Mouse (Mus musculus): ENCODE measurements around the gene Sash3. TPM values are rescaled to one million over a fixed set of nuclear protein-coding genes. Genes with fewer than 3 reads are reported as not detected.

Sash3 gene
- polyA plus RNA-seq, 1 experiment from 2014 or later = 0.67 TPM

DNA sequence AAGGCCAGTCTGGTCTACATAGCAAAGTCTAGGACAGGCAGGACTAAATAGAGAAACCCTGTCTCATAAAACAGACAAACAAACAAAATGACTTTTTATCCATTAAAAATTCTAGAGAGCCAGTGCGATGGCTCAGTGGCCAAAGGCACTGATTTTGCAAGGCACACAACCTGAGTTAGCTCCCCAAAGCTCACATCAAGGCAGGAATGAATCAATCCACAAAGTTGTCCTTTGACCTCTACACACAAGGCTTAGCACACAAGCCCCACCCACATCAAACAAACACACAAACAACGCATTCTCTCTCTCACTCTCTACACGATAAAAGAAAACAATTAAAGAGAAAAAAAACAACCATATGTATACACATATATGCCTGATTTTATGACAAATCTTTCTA, 38.5 kb downstream of the Sash3 start:
- Histone ChIP-seq H3K9ac (ENCODE audit: low read length) (no peak overlapping the region), H3K27me3 (ENCODE audit: control insufficient read depth, insufficient read depth, low read length) (no peaks in the 10 kb centered on the region), H3K4me1 (replicated peaks; ENCODE audit: control insufficient read depth, insufficient read depth, low read length) (no peaks in the 10 kb centered on the region), H3K9me3 (ENCODE audit: control insufficient read depth, low read length) (no peaks in the 10 kb centered on the region), H3K27ac (ENCODE audit: low read depth, low read length) (no peak overlapping the region), H3K4me3 (ENCODE audit: low read depth, low read length) (no peak overlapping the region), H3K4me2 (ENCODE audit: low read depth, low read length, severe bottlenecking) (no peak overlapping the region), H3K36me3 (ENCODE audit: control insufficient read depth, insufficient read depth, low read length) (no peaks in the 10 kb centered on the region)
- 80% methylated on average over 3 of the region's 3 CpGs for WGBS
- DNase-seq (ENCODE audit: low spot score) = no peak
- ATAC-seq (replicated peaks; ENCODE audit: low FRiP score) = no peak

- Histone ChIP-seq H3K36me3 (ENCODE audit: control insufficient read depth, insufficient read depth, low read length) (no peaks in the 10 kb centered on the region), H3K9me3 (ENCODE audit: control insufficient read depth, low read length) (no peaks in the 10 kb centered on the region), H3K4me3 (ENCODE audit: low read depth, low read length) (no peak overlapping the region), H3K9ac (ENCODE audit: low read length) (no peak overlapping the region), H3K27me3 (ENCODE audit: control insufficient read depth, insufficient read depth, low read length) (no peaks in the 10 kb centered on the region), H3K4me2 (ENCODE audit: low read depth, low read length, severe bottlenecking) (no peak overlapping the region), H3K27ac (ENCODE audit: low read depth, low read length) (no peak overlapping the region), H3K4me1 (replicated peaks; ENCODE audit: control insufficient read depth, insufficient read depth, low read length) (no peaks in the 10 kb centered on the region)
- DNase-seq (ENCODE audit: low spot score) = no peak
- no peak for ATAC-seq (replicated peaks; ENCODE audit: low FRiP score)
- WGBS = 88% methylated on average over 6 of the region's 6 CpGs
Observed at GRCm38 (mm10) chrX:48191261-48191660, 45.0 kb downstream of the Sash3 start.

DNA sequence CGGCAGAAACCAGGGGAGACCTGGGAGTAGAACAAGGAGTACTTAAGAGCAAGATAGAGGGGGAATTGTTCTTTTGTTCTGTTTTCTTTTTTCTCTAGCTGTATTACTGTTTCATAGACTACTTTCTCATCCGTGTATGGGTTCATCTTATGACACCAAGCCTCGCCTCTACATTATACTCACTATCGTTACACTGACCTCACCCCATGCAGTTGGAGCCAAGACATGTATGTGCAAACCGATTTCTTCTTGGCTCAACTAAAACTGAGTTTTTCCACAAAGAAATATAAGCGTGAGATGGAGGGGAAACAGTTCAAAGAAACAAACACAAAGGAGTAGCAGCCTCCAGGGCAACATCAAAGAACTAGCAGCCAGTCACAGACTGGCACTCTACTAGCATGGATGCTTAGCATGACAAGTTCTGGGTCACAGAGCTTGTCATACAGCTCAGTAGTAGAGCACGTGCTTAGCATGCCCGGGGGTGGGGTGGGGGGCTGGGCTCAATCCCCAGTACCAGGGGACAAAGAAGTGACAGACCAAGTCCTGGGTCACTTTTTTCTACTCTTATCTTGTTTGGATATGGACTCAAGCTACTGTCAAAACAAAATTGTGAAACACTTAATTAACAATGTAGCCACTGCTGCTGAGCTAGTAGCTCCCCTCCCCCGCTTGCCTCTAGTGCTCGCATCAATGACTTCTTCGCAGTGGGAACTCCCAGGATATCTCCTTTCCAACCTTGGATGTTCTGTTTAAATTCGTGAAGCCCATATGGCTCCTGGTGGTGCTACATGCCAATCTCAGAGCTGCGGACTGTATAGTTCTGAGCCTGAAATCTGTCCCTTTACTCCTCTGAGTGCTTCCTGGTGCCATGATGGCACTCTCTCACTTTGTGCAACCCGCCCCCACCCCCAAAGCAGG, 47.3 kb downstream of the Sash3 start:
- Histone ChIP-seq H3K36me3 (ENCODE audit: control insufficient read depth, insufficient read depth, low read length) (no peaks in the 10 kb centered on the region), H3K27me3 (ENCODE audit: control insufficient read depth, insufficient read depth, low read length) (no peaks in the 10 kb centered on the region), H3K4me1 (replicated peaks; ENCODE audit: control insufficient read depth, insufficient read depth, low read length) (no peaks in the 10 kb centered on the region), H3K27ac (ENCODE audit: low read depth, low read length) (no peak overlapping the region), H3K4me3 (ENCODE audit: low read depth, low read length) (no peak overlapping the region), H3K4me2 (ENCODE audit: low read depth, low read length, severe bottlenecking) (no peak overlapping the region), H3K9me3 (ENCODE audit: control insufficient read depth, low read length) (no peaks in the 10 kb centered on the region), H3K9ac (ENCODE audit: low read length) (no peak overlapping the region)
- WGBS = 67% methylated on average over 14 of the region's 14 CpGs
- DNase-seq (ENCODE audit: low spot score) (no peak), ATAC-seq (replicated peaks; ENCODE audit: low FRiP score) (0 out of 2 replicates have a peak, but pooled peaks have one; percentile 51)

DNA sequence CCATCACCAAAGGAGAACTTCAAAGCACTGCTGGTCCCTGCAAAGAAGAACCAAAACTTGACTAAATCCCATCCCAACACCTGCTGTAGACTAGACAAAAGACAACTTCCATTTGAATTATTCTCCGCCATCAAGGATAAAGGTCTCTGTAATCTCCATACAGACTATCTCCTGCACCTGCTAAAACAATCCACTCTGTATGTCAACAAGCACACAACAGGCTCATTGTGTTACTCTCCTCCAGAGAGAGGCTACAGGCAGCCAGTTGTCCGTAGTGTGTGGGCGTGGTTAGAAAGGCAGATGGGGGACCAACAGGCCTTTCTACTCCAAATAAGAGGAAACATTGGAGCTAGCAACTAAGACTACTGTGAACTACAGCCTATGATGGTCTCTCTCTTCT, 51.6 kb downstream of the Sash3 start:
- no peak for DNase-seq (ENCODE audit: low spot score)
- no peaks in the 10 kb centered on the region for H3K36me3 ChIP-seq (ENCODE audit: control insufficient read depth, insufficient read depth, low read length)
- H3K4me2 ChIP-seq (ENCODE audit: low read depth, low read length, severe bottlenecking) = no peak overlapping the region
- no peaks in the 10 kb centered on the region for H3K9me3 ChIP-seq (ENCODE audit: control insufficient read depth, low read length)
- H3K4me1 ChIP-seq (replicated peaks; ENCODE audit: control insufficient read depth, insufficient read depth, low read length) = no peaks in the 10 kb centered on the region
- H3K27ac ChIP-seq (ENCODE audit: low read depth, low read length) = no peak overlapping the region
- no peak overlapping the region for H3K9ac ChIP-seq (ENCODE audit: low read length)
- no peak overlapping the region for H3K4me3 ChIP-seq (ENCODE audit: low read depth, low read length)
- no peak for ATAC-seq (replicated peaks; ENCODE audit: low FRiP score)
- 77% methylated on average over 3 of the region's 3 CpGs for WGBS
- H3K27me3 ChIP-seq (ENCODE audit: control insufficient read depth, insufficient read depth, low read length) = no peaks in the 10 kb centered on the region

DNA sequence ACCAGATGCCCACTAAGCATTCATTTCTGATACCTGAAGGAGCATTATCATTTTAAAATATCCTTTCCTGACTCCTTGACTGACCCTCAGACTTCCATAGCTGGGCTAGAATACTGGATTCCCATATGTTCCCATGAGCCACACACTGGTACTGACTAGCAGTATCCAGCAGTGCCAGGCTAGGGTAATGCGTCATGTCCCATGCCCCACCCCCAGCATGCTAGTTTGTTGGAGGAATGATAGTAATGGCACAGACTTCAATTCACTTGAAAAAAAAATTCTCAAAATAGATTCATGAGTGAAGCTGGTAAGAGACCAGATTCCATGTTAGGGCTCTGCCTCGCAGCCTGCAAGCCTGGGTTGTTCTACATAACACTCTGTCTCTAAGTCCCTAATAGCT, 52.8 kb downstream of the Sash3 start:
- H3K4me2 ChIP-seq (ENCODE audit: low read depth, low read length, severe bottlenecking) = no peak overlapping the region
- WGBS = 93% methylated on average over 2 of the region's 2 CpGs
- no peak for ATAC-seq (replicated peaks; ENCODE audit: low FRiP score)

GRCm38 (mm10) chrX:48200699-48201098, 54.5 kb downstream of the Sash3 start:
- H3K36me3 ChIP-seq (ENCODE audit: control insufficient read depth, insufficient read depth, low read length) = no peaks in the 10 kb centered on the region
- no peaks in the 10 kb centered on the region for H3K27me3 ChIP-seq (ENCODE audit: control insufficient read depth, insufficient read depth, low read length)
- no peak overlapping the region for H3K4me2 ChIP-seq (ENCODE audit: low read depth, low read length, severe bottlenecking)
- WGBS = 81% methylated on average over 3 of the region's 3 CpGs
- no peak overlapping the region for H3K4me3 ChIP-seq (ENCODE audit: low read depth, low read length)
- no peaks in the 10 kb centered on the region for H3K9me3 ChIP-seq (ENCODE audit: control insufficient read depth, low read length)
- no peak for ATAC-seq (replicated peaks; ENCODE audit: low FRiP score)
- no peak overlapping the region for H3K27ac ChIP-seq (ENCODE audit: low read depth, low read length)
- DNase-seq (ENCODE audit: low spot score) = no peak
- H3K4me1 ChIP-seq (replicated peaks; ENCODE audit: control insufficient read depth, insufficient read depth, low read length) = no peaks in the 10 kb centered on the region
- H3K9ac ChIP-seq (ENCODE audit: low read length) = no peak overlapping the region

More for the DNA sequence above, 52.8 kb downstream of the Sash3 start:
- Histone ChIP-seq H3K4me1 (replicated peaks; ENCODE audit: control insufficient read depth, insufficient read depth, low read length) (no peaks in the 10 kb centered on the region), H3K27ac (ENCODE audit: low read depth, low read length) (no peak overlapping the region), H3K4me3 (ENCODE audit: low read depth, low read length) (no peak overlapping the region), H3K9ac (ENCODE audit: low read length) (no peak overlapping the region), H3K9me3 (ENCODE audit: control insufficient read depth, low read length) (no peaks in the 10 kb centered on the region), H3K36me3 (ENCODE audit: control insufficient read depth, insufficient read depth, low read length) (no peaks in the 10 kb centered on the region), H3K27me3 (ENCODE audit: control insufficient read depth, insufficient read depth, low read length) (no peaks in the 10 kb centered on the region)
- no peak for DNase-seq (ENCODE audit: low spot score)

DNA sequence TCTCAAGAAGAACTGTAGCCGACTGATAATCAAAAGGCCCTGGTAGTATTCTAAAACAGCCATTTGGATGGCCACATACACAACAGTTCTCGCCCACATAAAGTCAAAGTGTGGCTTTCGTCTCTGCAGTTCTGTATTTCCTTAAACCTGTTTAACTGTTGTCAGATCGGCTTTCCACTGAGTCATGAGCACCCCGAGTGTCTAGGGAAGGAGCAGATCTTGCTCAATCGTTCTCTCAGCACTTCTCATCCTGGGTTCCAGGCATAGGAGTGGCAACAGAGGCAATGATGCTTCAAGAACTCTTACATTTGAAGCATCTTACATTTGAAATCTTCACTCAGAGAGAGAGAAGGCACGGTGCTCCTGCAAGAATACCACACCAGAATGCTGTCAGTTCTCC, 55.7 kb downstream of the Sash3 start:
- Histone ChIP-seq H3K27ac (ENCODE audit: low read depth, low read length) (no peak overlapping the region), H3K4me3 (ENCODE audit: low read depth, low read length) (no peak overlapping the region), H3K4me1 (replicated peaks; ENCODE audit: control insufficient read depth, insufficient read depth, low read length) (no peaks in the 10 kb centered on the region), H3K27me3 (ENCODE audit: control insufficient read depth, insufficient read depth, low read length) (no peaks in the 10 kb centered on the region), H3K4me2 (ENCODE audit: low read depth, low read length, severe bottlenecking) (no peak overlapping the region), H3K9ac (ENCODE audit: low read length) (no peak overlapping the region), H3K36me3 (ENCODE audit: control insufficient read depth, insufficient read depth, low read length) (no peaks in the 10 kb centered on the region), H3K9me3 (ENCODE audit: control insufficient read depth, low read length) (no peaks in the 10 kb centered on the region)
- DNase-seq (ENCODE audit: low spot score) (no peak), ATAC-seq (replicated peaks; ENCODE audit: low FRiP score) (no peak)
- 86% methylated on average over 7 of the region's 7 CpGs for WGBS

DNA sequence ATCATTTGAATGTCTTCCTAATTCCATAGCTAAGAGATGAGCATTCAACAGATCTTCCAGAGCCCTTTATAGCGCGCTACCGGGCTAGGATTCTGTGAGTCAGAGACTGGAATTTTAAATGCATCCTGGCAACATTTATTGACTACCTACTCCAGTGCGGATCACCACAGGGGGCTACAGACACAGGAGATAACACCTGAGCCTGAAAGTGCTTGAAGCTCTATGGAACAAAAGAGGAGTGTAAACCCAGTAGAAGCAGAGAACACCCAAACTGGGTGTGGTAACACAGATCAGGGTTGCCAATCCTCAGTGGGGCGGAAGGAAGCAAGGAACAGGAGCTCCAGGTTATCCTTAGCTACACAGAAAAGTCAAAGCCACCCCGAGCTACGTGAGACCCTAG, 56.2 kb downstream of the Sash3 start:
- no peaks in the 10 kb centered on the region for H3K9me3 ChIP-seq (ENCODE audit: control insufficient read depth, low read length)
- DNase-seq (ENCODE audit: low spot score) = no peak
- H3K4me1 ChIP-seq (replicated peaks; ENCODE audit: control insufficient read depth, insufficient read depth, low read length) = no peaks in the 10 kb centered on the region
- ATAC-seq (replicated peaks; ENCODE audit: low FRiP score) = no peak
- no peaks in the 10 kb centered on the region for H3K27me3 ChIP-seq (ENCODE audit: control insufficient read depth, insufficient read depth, low read length)
- H3K27ac ChIP-seq (ENCODE audit: low read depth, low read length) = no peak overlapping the region
- 89% methylated on average over 7 of the region's 7 CpGs for WGBS
- H3K36me3 ChIP-seq (ENCODE audit: control insufficient read depth, insufficient read depth, low read length) = no peaks in the 10 kb centered on the region
- H3K4me3 ChIP-seq (ENCODE audit: low read depth, low read length) = no peak overlapping the region
- no peak overlapping the region for H3K9ac ChIP-seq (ENCODE audit: low read length)
- H3K4me2 ChIP-seq (ENCODE audit: low read depth, low read length, severe bottlenecking) = no peak overlapping the region

DNA sequence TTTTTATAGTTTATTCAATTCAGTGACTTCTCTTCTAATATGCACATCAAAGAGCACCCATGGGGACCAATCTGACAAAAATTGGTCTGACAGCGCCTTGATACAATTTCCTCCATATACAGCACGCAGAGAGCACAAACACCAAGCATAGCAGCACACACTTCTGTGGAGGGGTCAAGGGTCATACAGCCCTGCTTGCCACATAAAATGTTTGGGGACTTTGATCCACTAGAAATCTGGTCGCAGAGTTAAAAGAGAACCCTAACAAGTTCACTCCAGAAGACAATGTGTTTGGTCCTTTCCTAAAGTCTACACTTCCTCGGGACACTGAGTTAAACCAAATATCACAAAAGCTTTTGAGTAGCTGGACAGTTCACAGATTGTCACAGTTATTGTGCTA, 56.8 kb downstream of the Sash3 start:
- no peaks in the 10 kb centered on the region for H3K4me1 ChIP-seq (replicated peaks; ENCODE audit: control insufficient read depth, insufficient read depth, low read length)
- H3K36me3 ChIP-seq (ENCODE audit: control insufficient read depth, insufficient read depth, low read length) = no peaks in the 10 kb centered on the region
- H3K9ac ChIP-seq (ENCODE audit: low read length) = no peak overlapping the region
- DNase-seq (ENCODE audit: low spot score) (no peak), ATAC-seq (replicated peaks; ENCODE audit: low FRiP score) (no peak)
- H3K9me3 ChIP-seq (ENCODE audit: control insufficient read depth, low read length) = no peaks in the 10 kb centered on the region
- H3K4me3 ChIP-seq (ENCODE audit: low read depth, low read length) = no peak overlapping the region
- WGBS = 80% methylated on average over 4 of the region's 4 CpGs
- H3K4me2 ChIP-seq (ENCODE audit: low read depth, low read length, severe bottlenecking) = no peak overlapping the region
- no peak overlapping the region for H3K27ac ChIP-seq (ENCODE audit: low read depth, low read length)
- no peaks in the 10 kb centered on the region for H3K27me3 ChIP-seq (ENCODE audit: control insufficient read depth, insufficient read depth, low read length)

Data from forebrain, embryonic 11.5 days (tissue).